Mouse (Mus musculus): ENCODE data around the gene Ptrh2. TPM values are rescaled to one million over a fixed set of nuclear protein-coding genes. Genes with fewer than 3 reads are reported as not detected.
A peak's percentile ranks its signal among the peaks of the same experiment; 100 is the strongest.

The Ptrh2 gene
- polyA plus RNA-seq, 1 experiment from 2014 or later = 13.3 TPM

GRCm38 (mm10) chr11:86690383-86690782 is 6.6 kb downstream of the Ptrh2 start:
- no peaks in the 10 kb centered on the region for H3K27me3 ChIP-seq (ENCODE audit: insufficient read depth, low read length)
- H3K4me3 ChIP-seq (ENCODE audit: low read depth, low read length) = no peak overlapping the region
- ATAC-seq (no peak), DNase-seq (no peak)
- H3K4me1 ChIP-seq (ENCODE audit: insufficient read depth) = peaks cover 1% of the 10 kb centered on the region; the same call in 1 of the 2 replicates
- 86% methylated on average over 3 of the region's 3 CpGs for whole genome bisulfite sequencing (ENCODE audit: insufficient replicate concordance)
- H3K9ac ChIP-seq (replicated peaks) = no peak overlapping the region
- peaks cover 59% of the 10 kb centered on the region for H3K36me3 ChIP-seq (replicated peaks; ENCODE audit: insufficient read depth, low read length)
- H3K4me2 ChIP-seq (ENCODE audit: low read depth, low read length) = no peak overlapping the region
- H3K27ac ChIP-seq (ENCODE audit: low read depth) = no peak overlapping the region
- TF ChIP-seq EP300 (IDR thresholded peaks at IDR 0.05; ENCODE audit: low read depth) = no peak
- TF ChIP-seq CTCF (IDR thresholded peaks at IDR 0.05; ENCODE audit: low read depth) = no peak
- H3K9me3 ChIP-seq (ENCODE audit: low read length) = no peaks in the 10 kb centered on the region

GRCm38 (mm10) chr11:86691482-86691881 is 7.7 kb downstream of the Ptrh2 start:
- H3K9ac ChIP-seq (replicated peaks) = no peak overlapping the region
- no peaks in the 10 kb centered on the region for H3K27me3 ChIP-seq (ENCODE audit: insufficient read depth, low read length)
- DNase-seq (no peak), ATAC-seq (no peak)
- H3K4me2 ChIP-seq (ENCODE audit: low read depth, low read length) = no peak overlapping the region
- WGBS (ENCODE audit: insufficient replicate concordance) = 89% methylated on average over 3 of the region's 3 CpGs
- peaks cover 63% of the 10 kb centered on the region for H3K36me3 ChIP-seq (replicated peaks; ENCODE audit: insufficient read depth, low read length)
- no peaks in the 10 kb centered on the region for H3K9me3 ChIP-seq (ENCODE audit: low read length)
- no peaks in the 10 kb centered on the region for H3K4me1 ChIP-seq (ENCODE audit: insufficient read depth)
- no peak overlapping the region for H3K27ac ChIP-seq (ENCODE audit: low read depth)
- TF ChIP-seq CTCF (IDR thresholded peaks at IDR 0.05; ENCODE audit: low read depth) (no peak), EP300 (IDR thresholded peaks at IDR 0.05; ENCODE audit: low read depth) (no peak)
- no peak overlapping the region for H3K4me3 ChIP-seq (ENCODE audit: low read depth, low read length)

- TF ChIP-seq CTCF (IDR thresholded peaks at IDR 0.05; ENCODE audit: low read depth) (peak; percentile 24), EP300 (IDR thresholded peaks at IDR 0.05; ENCODE audit: low read depth) (no peak)
- no peak for DNase-seq
- Histone ChIP-seq H3K9ac (replicated peaks) (no peak overlapping the region), H3K27ac (ENCODE audit: low read depth) (no peak overlapping the region), H3K9me3 (ENCODE audit: low read length) (no peaks in the 10 kb centered on the region), H3K36me3 (replicated peaks; ENCODE audit: insufficient read depth, low read length) (peaks cover 67% of the 10 kb centered on the region), H3K4me2 (ENCODE audit: low read depth, low read length) (no peak overlapping the region), H3K4me1 (ENCODE audit: insufficient read depth) (no peaks in the 10 kb centered on the region), H3K4me3 (ENCODE audit: low read depth, low read length) (no peak overlapping the region), H3K27me3 (ENCODE audit: insufficient read depth, low read length) (no peaks in the 10 kb centered on the region)
- peak; percentile 35; the same call in 1 of the 2 replicates for ATAC-seq
- 75% methylated on average over 2 of the region's 2 CpGs for WGBS (ENCODE audit: insufficient replicate concordance)
Measured at GRCm38 (mm10) chr11:86691956-86692355, 8.2 kb downstream of the Ptrh2 start.

- Histone ChIP-seq H3K9me3 (ENCODE audit: low read length) (no peaks in the 10 kb centered on the region), H3K4me3 (ENCODE audit: low read depth, low read length) (no peak overlapping the region), H3K4me2 (ENCODE audit: low read depth, low read length) (no peak overlapping the region), H3K27me3 (ENCODE audit: insufficient read depth, low read length) (no peaks in the 10 kb centered on the region), H3K36me3 (replicated peaks; ENCODE audit: insufficient read depth, low read length) (peaks cover 73% of the 10 kb centered on the region), H3K9ac (replicated peaks) (no peak overlapping the region), H3K4me1 (ENCODE audit: insufficient read depth) (no peaks in the 10 kb centered on the region), H3K27ac (ENCODE audit: low read depth) (no peak overlapping the region)
- ATAC-seq = no peak
- DNase-seq = no peak
- no peak for TF ChIP-seq CTCF (IDR thresholded peaks at IDR 0.05; ENCODE audit: low read depth)
- no peak for TF ChIP-seq EP300 (IDR thresholded peaks at IDR 0.05; ENCODE audit: low read depth)
- 78% methylated on average over 2 of the region's 2 CpGs for WGBS (ENCODE audit: insufficient replicate concordance)
Measured at GRCm38 (mm10) chr11:86692546-86692945, 8.8 kb downstream of the Ptrh2 start.

GRCm38 (mm10) chr11:86695461-86695860 is 11.7 kb downstream of the Ptrh2 start:
- Histone ChIP-seq H3K9ac (replicated peaks) (no peak overlapping the region), H3K36me3 (replicated peaks; ENCODE audit: insufficient read depth, low read length) (peaks cover 90% of the 10 kb centered on the region), H3K9me3 (ENCODE audit: low read length) (no peaks in the 10 kb centered on the region), H3K4me2 (ENCODE audit: low read depth, low read length) (no peak overlapping the region), H3K27me3 (ENCODE audit: insufficient read depth, low read length) (no peaks in the 10 kb centered on the region), H3K4me3 (ENCODE audit: low read depth, low read length) (no peak overlapping the region), H3K27ac (ENCODE audit: low read depth) (no peak overlapping the region), H3K4me1 (ENCODE audit: insufficient read depth) (no peaks in the 10 kb centered on the region)
- ATAC-seq = no peak
- WGBS (ENCODE audit: insufficient replicate concordance) = 85% methylated on average over 4 of the region's 4 CpGs
- no peak for DNase-seq
- TF ChIP-seq EP300 (IDR thresholded peaks at IDR 0.05; ENCODE audit: low read depth) (no peak), CTCF (IDR thresholded peaks at IDR 0.05; ENCODE audit: low read depth) (no peak)

- Histone ChIP-seq H3K9me3 (ENCODE audit: low read length) (no peaks in the 10 kb centered on the region), H3K9ac (replicated peaks) (no peak overlapping the region), H3K36me3 (replicated peaks; ENCODE audit: insufficient read depth, low read length) (peaks cover 93% of the 10 kb centered on the region), H3K4me3 (ENCODE audit: low read depth, low read length) (no peak overlapping the region), H3K4me2 (ENCODE audit: low read depth, low read length) (no peak overlapping the region), H3K4me1 (ENCODE audit: insufficient read depth) (no peaks in the 10 kb centered on the region), H3K27me3 (ENCODE audit: insufficient read depth, low read length) (no peaks in the 10 kb centered on the region), H3K27ac (ENCODE audit: low read depth) (no peak overlapping the region)
- ATAC-seq (no peak), DNase-seq (no peak)
- 94% methylated on average over 4 of the region's 4 CpGs for WGBS (ENCODE audit: insufficient replicate concordance)
- TF ChIP-seq CTCF (IDR thresholded peaks at IDR 0.05; ENCODE audit: low read depth) = no peak
- no peak for TF ChIP-seq EP300 (IDR thresholded peaks at IDR 0.05; ENCODE audit: low read depth)
Measured at GRCm38 (mm10) chr11:86701151-86701550, 17.4 kb downstream of the Ptrh2 start.

GRCm38 (mm10) chr11:86714606-86715005 is 30.8 kb downstream of the Ptrh2 start:
- no peaks in the 10 kb centered on the region for H3K4me1 ChIP-seq (ENCODE audit: insufficient read depth)
- H3K36me3 ChIP-seq (replicated peaks; ENCODE audit: insufficient read depth, low read length) = peaks cover 91% of the 10 kb centered on the region

More at GRCm38 (mm10) chr11:86714606-86715005, 30.8 kb downstream of the Ptrh2 start:
- ATAC-seq (no peak), DNase-seq (no peak)
- no peak overlapping the region for H3K9ac ChIP-seq (replicated peaks)
- H3K4me2 ChIP-seq (ENCODE audit: low read depth, low read length) = no peak overlapping the region
- TF ChIP-seq EP300 (IDR thresholded peaks at IDR 0.05; ENCODE audit: low read depth) (no peak), CTCF (IDR thresholded peaks at IDR 0.05; ENCODE audit: low read depth) (no peak)
- H3K9me3 ChIP-seq (ENCODE audit: low read length) = no peaks in the 10 kb centered on the region
- H3K4me3 ChIP-seq (ENCODE audit: low read depth, low read length) = no peak overlapping the region
- no peak overlapping the region for H3K27ac ChIP-seq (ENCODE audit: low read depth)
- no peaks in the 10 kb centered on the region for H3K27me3 ChIP-seq (ENCODE audit: insufficient read depth, low read length)
